Mouse (Mus musculus) liver, postnatal 0 days (tissue): ENCODE measurements at regions not wholly inside any gene's neighbourhood (a gene's known extent, or its start where the extent isn't known, plus 50 kb on each side); places are given as distances from the start of the nearest gene placed in this dataset.

Experiments used
- CTCF ChIP-seq: sonication (generic); IDR thresholded peaks from 2 replicates; pipeline ENCODE4 v1.5.1; 2016; ENCODE audit warnings: antibody characterized with exemption, low read depth
- EP300 ChIP-seq: IDR thresholded peaks from 2 replicates; pipeline ENCODE4 v1.6.1; 2016; ENCODE audit warnings: antibody characterized with exemption, low read depth, mild to moderate bottlenecking

DNA sequence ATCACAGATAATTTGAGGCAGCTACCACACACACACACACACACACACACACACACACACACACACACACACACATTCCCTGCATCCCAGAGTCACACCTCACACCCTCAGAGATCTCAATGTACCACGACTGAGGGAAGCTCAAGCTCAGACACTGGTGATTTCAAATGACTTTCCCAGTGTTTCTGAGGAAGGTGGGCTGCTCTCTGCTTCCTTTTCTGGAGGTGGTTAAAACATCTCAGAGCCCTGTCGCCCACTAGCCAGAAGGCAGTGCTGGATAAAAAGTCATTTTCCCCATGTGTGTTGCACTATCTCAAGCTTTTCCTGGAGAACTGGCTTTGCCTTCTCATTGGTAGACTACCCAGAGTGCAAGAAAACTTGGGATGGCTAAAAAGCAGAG, 477.2 kb downstream of the Bmp2 start:
- no peak for TF ChIP-seq CTCF
- TF ChIP-seq EP300: no peak
